Mouse (Mus musculus): ENCODE results near the gene Klk8.

The Klk8 gene

GRCm38 (mm10) chr7:43791591-43791990 is 5.8 kb upstream of the Klk8 start, which contains the start of gene Klk9:
Klk9 (plus strand) TSS chr7:43791891.
- DNase-seq (ENCODE audit: low read depth, low spot score) = no peak

- DNase-seq (ENCODE audit: low read depth, low spot score) = no peak
Measured at GRCm38 (mm10) chr7:43796355-43796754, 1.0 kb upstream of the Klk8 start.

- DNase-seq (ENCODE audit: low read depth, low spot score) = no peak
Measured at GRCm38 (mm10) chr7:43797844-43798462, 576 bp downstream of the Klk8 start.

- DNase-seq (ENCODE audit: low read depth, low spot score) = no peak
Measured at GRCm38 (mm10) chr7:43799876-43800275, 2.5 kb downstream of the Klk8 start.

GRCm38 (mm10) chr7:43810994-43811393 is 13.6 kb downstream of the Klk8 start, which contains the start of gene Klk7:
Klk7 (plus strand) TSS chr7:43811294.
- DNase-seq (ENCODE audit: low read depth, low spot score) = no peak

- no peak for DNase-seq (ENCODE audit: low read depth, low spot score)
Measured at GRCm38 (mm10) chr7:43815211-43815610, 17.8 kb downstream of the Klk8 start.

- DNase-seq (ENCODE audit: low read depth, low spot score) = no peak
Measured at GRCm38 (mm10) chr7:43816746-43817145, 19.4 kb downstream of the Klk8 start.

- DNase-seq (ENCODE audit: low read depth, low spot score) = no peak
Measured at GRCm38 (mm10) chr7:43821581-43821980, 24.2 kb downstream of the Klk8 start.

- no peak for DNase-seq (ENCODE audit: low read depth, low spot score)
Measured at GRCm38 (mm10) chr7:43824199-43824598, 26.8 kb downstream of the Klk8 start, which contains the start of gene Klk6. Klk6 (plus strand) TSS chr7:43824499.

- DNase-seq (ENCODE audit: low read depth, low spot score) = no peak
Measured at GRCm38 (mm10) chr7:43826056-43826455, 28.7 kb downstream of the Klk8 start.

- DNase-seq (ENCODE audit: low read depth, low spot score) = no peak
Measured at GRCm38 (mm10) chr7:43827706-43828105, 30.3 kb downstream of the Klk8 start.

- no peak for DNase-seq (ENCODE audit: low read depth, low spot score)
Measured at GRCm38 (mm10) chr7:43829006-43829405, 31.6 kb downstream of the Klk8 start.

GRCm38 (mm10) chr7:43841701-43842100 is 44.3 kb downstream of the Klk8 start, which contains the start of gene Klk5:
Klk5 (plus strand) TSS chr7:43841971.
- DNase-seq (ENCODE audit: low read depth, low spot score) = no peak

GRCm38 (mm10) chr7:43843801-43844200 is 46.4 kb downstream of the Klk8 start:
- no peak for DNase-seq (ENCODE audit: low read depth, low spot score)

- DNase-seq (ENCODE audit: low read depth, low spot score) = no peak
Measured at GRCm38 (mm10) chr7:43851616-43852015, 54.2 kb downstream of the Klk8 start.

All from brain, embryonic 18.5 days (tissue).